Mouse (Mus musculus) cortical plate, adult 2 months (tissue): ENCODE data around the gene Camta1.

Experiments used
- CTCF ChIP-seq: fragments of 200-500 bp; IDR thresholded peaks from 2 replicates; pipeline ENCODE4 v1.5.1; 2011; ENCODE audit warnings: mild to moderate bottlenecking, control low read depth, low read length; ENCODE audit not compliant: insufficient read depth; ENCODE audit errors: extremely low read depth
- POLR2A ChIP-seq: fragments of 200-500 bp; IDR thresholded peaks from 2 replicates; pipeline ENCODE4 v1.6.1; 2011; ENCODE audit warnings: mild to moderate bottlenecking, low read length, control low read depth; ENCODE audit not compliant: insufficient read depth; ENCODE audit errors: extremely low read depth

DNA sequence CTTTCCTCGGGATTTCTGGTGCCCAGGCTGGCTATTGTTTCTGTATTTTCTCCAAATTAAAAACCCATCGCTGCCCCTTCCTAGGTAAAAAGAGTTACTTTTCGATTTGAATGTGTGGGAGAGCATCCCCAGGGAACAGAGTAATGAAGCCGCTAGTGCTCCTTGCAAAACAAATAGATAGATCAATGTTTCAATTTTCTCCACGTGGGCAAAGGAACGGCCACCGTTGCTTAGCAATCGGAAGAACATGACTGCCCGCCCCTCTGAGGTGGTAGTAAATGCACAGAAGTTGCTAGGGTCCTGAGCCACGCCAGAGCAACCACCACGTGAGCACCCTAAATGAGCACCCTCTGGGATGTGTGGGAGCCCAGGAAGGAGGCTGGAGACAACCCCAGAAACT, 648.2 kb downstream of the Camta1 start:
- TF ChIP-seq POLR2A (no peak), CTCF (no peak)
